ENCODE assay signal across 8 mouse cellular contexts in the genomic region with DNA sequence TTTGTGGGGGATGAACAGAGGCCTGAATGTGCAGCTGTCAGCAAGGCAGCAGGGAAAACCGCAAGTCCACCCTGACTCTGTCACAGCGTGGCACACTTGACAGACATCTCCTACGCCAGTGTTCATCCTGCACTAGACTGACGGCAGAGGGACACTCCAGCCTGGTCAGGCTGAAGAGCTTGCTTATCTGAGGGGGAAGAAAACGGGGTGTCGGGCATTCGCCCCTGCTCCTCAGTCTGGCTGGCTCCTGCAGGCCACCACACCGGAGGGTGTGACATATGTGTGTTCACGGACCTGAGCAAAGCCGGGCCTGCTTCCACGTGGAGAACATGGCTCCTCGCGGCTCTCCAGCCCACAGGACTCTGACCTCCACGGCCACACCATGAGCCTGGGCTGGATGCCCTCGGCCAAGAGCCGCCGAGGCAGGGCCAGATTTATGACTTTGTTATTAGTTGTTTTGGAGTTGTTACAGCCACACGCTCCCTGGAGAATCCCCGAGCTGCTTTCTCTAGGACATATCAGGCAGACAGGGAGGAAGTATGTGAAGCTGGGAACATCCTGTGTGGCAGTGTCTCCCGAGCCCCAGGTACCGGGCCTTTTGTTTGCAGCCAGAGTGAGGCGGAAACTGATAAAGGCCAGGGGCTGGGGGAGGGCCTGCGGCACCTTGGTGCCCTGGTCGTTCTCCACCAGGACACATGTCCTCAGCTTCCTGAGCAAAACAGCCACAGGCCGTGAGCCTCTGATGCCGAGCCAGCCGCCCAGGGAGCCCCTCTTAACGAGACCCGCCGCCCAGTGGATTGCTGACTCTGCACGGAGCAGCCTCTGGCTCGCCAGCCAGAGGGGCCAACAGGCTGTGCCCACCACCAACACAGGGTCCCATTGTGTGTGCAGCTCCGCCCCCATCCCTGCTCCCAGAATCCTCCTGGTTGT.
DNase-seq lines count a peak whose midpoint lies in the region; ATAC-seq lines count a peak whose summit lies in the region.

No protein-coding gene starts in this region.

- peak overlapping the region; percentile 16; the same call in 1 of the 2 replicates for H3K27ac ChIP-seq in stomach, embryonic 16.5 days (ENCODE audit: low read length)

- no peak overlapping the region for H3K4me2 ChIP-seq in stomach, embryonic 16.5 days (ENCODE audit: low read depth, low read length)

- intact Hi-C loops in heart, postnatal 25 days (cut with DNase I): no loop called here
- intact Hi-C loops in left cerebral cortex, postnatal 36 days (cut with DNase I): loop anchor here (5.0 kb wide), 1 partner anchor 53 kb away; no protein-coding TSS in a partner anchor

- peak; percentile 28 for DNase-seq in R1 (ENCODE audit: low read depth, low spot score)
- peak; percentile 55 for DNase-seq in embryo, embryonic 10.5 days (ENCODE audit: low spot score)
- DNase-seq in heart, postnatal 25 days (ENCODE audit: low spot score): peak; percentile 53
- DNase-seq in kidney, postnatal 36 days: peak; percentile 74 to 86
- no peak for DNase-seq in Muller cell, postnatal 12 days (ENCODE audit: inconsistent ontology term)
- no peak for DNase-seq in left cerebral cortex, postnatal 36 days (ENCODE audit: low spot score in 2 of 2)
- DNase-seq in B cell, adult 2 months: no peak

- H3K36me3 ChIP-seq in stomach, embryonic 16.5 days (ENCODE audit: control insufficient read depth, insufficient read depth, low read length): no peaks in the 10 kb centered on the region

- peak; percentile 34; the same call in 1 of the 2 replicates for ATAC-seq in stomach, embryonic 16.5 days (ENCODE audit: insufficient read depth, low FRiP score)

- peaks cover 9% of the 10 kb centered on the region for H3K4me1 ChIP-seq in stomach, embryonic 16.5 days (ENCODE audit: control insufficient read depth, insufficient read depth, low read length)

- peaks cover 4% of the 10 kb centered on the region; the same call in 1 of the 2 replicates for H3K9me3 ChIP-seq in stomach, embryonic 16.5 days (replicated peaks; ENCODE audit: control insufficient read depth, low read length)

- H3K4me3 ChIP-seq in stomach, embryonic 16.5 days (replicated peaks; ENCODE audit: low read length): no peak overlapping the region

- no peaks in the 10 kb centered on the region for H3K27me3 ChIP-seq in stomach, embryonic 16.5 days (ENCODE audit: control insufficient read depth, insufficient read depth, low read length)

- H3K9ac ChIP-seq in stomach, embryonic 16.5 days (ENCODE audit: low read length): peak overlapping the region; percentile 29

- 47% methylated on average over 33 of the region's 33 CpGs for WGBS in stomach, embryonic 16.5 days

Comparison
In these comparisons a context has a peak if more than half of its experiments do, and no peak if none do; other contexts are left out.
1. DNase-seq: peak in R1 (single experiment), embryo, embryonic 10.5 days (single experiment), heart, postnatal 25 days (single experiment) and kidney, postnatal 36 days (2 of 2); none in Muller cell, postnatal 12 days (single experiment), left cerebral cortex, postnatal 36 days (0 of 2) and B cell, adult 2 months (0 of 2).